Mouse (Mus musculus) brain, adult 2 months (tissue): ENCODE data around the gene Phlda2.

Experiments
- DNase-seq: peaks from one replicate; pipeline ENCODE4 v3.0.0; 2011; ENCODE audit warnings: low read depth, low spot score

Phlda2 gene

DNA sequence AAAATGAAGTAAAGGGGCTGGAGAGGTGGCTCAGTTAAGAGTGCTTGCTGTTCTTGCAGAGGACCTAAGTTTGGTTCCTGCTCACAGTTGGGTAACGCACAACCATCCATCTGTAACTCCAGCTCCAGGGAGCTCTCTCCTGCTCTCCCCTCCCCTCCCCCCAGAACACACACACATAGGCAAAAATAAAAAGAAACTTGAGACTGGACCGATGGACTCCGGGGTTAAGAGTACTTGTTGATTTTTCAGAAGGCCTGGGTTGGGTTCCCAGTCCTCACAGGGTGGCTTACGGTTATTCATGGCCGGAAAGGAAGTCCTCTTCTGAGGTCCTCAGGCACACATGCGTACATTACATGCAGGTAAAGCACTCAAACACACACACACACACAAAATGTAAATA lies 976 bp upstream of the Phlda2 start:
- DNase-seq: no peak

GRCm38 (mm10) chr7:143501643-143502417 lies 1.1 kb downstream of the Phlda2 start:
- peak; percentile 35 for DNase-seq

DNA sequence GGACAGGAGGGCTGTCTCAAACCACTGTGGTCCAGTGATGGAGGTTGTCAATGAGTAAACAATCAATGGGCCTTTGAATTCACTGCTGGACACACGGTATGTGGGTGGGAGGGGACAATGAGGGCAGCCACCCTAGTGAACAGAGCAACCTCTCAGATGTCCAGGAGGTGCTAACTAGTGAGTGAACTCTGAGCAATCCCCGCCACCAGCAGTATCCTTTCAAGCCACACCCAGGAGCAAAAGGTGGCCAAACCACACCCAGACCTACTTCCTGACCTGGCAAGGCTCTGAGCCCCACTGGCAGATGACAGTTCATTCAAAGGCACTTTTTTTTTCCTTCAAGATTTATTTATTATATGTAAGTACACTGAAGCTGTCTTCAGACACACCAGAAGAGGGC lies 2.0 kb downstream of the Phlda2 start:
- no peak for DNase-seq

DNA sequence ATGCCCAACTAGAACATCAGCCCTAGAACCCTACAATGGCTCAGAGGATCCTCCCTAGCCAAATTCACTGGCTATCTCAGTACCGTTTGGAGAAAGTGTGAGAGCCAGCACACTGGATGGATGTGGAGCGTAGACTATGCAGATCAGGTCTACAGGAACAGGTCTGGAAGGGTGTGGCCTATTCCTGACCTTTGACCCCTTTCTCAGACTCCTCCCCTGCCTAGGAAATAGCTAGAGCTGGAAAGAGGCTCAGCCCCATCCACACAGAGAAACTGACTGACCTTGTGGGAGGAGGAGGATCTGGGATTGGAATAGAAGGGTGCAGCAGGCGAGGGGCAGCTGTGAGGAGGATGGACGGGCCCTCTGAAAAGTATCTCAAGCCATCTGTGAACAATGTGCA lies 4.4 kb downstream of the Phlda2 start:
- DNase-seq: no peak

GRCm38 (mm10) chr7:143495104-143495961 lies 7.6 kb downstream of the Phlda2 start:
- no peak for DNase-seq

GRCm38 (mm10) chr7:143493616-143494126 lies 9.3 kb downstream of the Phlda2 start:
- DNase-seq: no peak

- DNase-seq: no peak
These were observed 13.2 kb downstream of the Phlda2 start for GRCm38 (mm10) chr7:143489735-143490134.

- DNase-seq: no peak
These were observed 20.4 kb downstream of the Phlda2 start for GRCm38 (mm10) chr7:143482541-143482940.

- DNase-seq: no peak
These were observed 21.1 kb downstream of the Phlda2 start for GRCm38 (mm10) chr7:143481806-143482387.

- peak; percentile 62 for DNase-seq
These were observed 22.5 kb downstream of the Phlda2 start for GRCm38 (mm10) chr7:143480498-143480897.

GRCm38 (mm10) chr7:143477800-143478199 lies 25.1 kb downstream of the Phlda2 start:
- no peak for DNase-seq

DNA sequence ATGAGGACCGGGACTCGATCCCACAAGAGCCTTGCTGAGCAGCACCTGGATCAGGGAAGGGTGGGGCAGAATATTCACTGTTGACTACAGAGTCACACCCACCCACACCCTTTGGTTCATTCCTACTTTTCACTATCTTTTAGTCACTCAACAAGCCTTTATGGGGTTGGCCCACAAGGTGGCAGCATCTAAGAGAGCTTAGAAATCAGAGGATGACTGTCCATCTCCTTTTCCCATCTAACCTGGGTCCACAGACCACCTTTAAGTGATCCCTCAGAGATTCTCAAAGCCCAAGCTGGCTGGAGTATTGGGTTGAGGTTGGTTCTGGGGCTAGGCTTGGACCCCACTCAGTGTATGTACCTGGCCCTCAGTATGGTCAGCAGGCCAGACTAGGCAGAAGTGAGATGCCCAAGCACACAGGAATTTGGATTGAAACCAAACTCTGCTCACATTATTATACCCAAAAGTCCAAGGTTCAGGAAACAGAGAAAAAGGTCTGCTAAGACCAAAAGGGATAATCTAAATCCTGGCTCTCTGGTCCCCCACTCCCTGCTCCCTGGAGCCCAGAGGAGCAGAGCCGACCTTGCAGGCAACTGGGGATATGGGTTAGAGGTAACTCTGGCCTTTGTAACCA lies 26.1 kb downstream of the Phlda2 start:
- no peak for DNase-seq

DNA sequence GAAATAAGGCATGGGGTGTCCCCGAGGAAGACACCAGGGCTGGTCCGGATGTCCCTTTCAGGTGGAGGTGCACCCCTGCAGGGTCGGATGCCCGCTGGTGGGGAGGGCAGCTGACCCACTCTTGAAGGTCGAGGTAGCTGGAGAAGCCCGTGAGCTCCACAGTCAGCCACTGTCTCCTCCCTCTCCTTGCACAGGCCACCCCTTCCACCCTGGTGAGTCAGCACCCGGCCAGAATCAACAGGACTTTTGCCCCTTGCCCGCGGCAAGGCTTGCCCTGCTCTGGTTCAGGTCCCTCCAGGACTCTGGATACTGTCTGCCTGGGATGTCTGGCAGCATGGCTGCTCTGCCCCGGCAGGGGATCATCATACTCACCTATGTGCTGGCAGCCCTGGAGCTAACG lies 27.1 kb downstream of the Phlda2 start:
- DNase-seq: no peak

- no peak for DNase-seq
These were observed 28.1 kb downstream of the Phlda2 start for GRCm38 (mm10) chr7:143474811-143475210.

DNA sequence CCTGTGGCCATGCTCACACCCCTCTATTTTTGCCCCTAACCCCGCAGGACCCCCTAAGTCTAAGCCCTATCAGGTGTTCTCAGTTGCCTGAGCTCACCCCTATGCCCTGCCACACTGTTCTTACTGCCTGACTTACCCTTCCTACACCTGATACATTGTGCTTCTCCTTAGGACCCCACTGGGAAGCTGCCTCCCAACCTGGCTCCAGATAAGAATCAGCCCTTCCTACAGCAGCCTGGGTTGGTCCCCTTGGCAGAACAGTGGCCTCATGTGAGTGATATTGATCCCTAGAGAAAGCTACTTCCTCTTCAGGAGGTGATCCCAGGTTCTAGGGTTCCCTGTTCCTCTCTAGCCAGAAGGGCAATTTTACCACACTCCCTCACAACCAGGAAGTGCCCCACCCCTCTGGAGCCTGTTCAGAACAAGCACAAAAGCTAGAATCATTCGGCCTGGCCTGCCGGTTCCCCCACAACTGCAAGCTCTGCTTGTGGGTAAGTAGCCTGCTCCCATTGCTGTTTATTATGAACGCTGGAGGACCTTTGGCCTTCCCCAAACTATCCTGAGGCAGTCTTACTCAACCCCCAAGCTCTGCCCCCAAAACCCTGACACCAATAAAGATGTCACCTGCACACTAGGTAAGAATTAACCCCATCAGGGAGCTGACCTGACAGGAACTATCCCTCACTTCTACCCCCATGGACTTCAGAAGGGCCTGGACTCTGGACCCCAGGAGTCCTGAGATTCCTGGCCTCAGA lies 29.4 kb downstream of the Phlda2 start, which contains the start of gene Slc22a18:
Gene Slc22a18 (plus strand): TSS at position 390 of the 755 bp plus-strand sequence.
- DNase-seq: no peak

DNA sequence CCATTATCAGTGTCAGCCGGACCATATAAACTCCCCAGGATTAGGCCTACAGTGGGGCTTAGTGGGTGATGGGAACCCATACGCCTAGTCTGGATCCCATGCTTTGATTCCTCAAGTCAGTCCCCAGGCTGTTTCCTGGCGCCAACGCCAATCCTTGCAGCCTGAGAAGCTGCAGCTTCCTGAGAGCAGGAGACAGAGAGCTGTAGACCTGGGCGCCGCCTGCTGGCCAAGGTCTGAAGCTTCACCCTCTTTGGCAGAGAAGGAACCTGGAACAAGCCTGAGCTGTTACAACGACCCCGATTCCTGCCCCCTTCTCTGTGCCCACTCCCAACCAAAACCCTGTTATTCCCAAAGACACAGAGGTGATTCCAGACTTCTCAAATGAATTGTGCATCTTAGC lies 33.0 kb downstream of the Phlda2 start:
- peak; percentile 81 for DNase-seq

- no peak for DNase-seq
These were observed 35.2 kb downstream of the Phlda2 start for GRCm38 (mm10) chr7:143467714-143468113.

- DNase-seq: peak; percentile 61
These were observed 36.8 kb downstream of the Phlda2 start for GRCm38 (mm10) chr7:143466099-143466677.

GRCm38 (mm10) chr7:143464811-143465560 lies 38.0 kb downstream of the Phlda2 start:
- DNase-seq: no peak
